Mouse (Mus musculus) testis, adult 2 months (tissue): ENCODE results near the gene Ctdnep1. TPM values are rescaled to one million over a fixed set of nuclear protein-coding genes. Genes with fewer than 3 reads are reported as not detected.

ENCODE experiments used
- H3K27ac ChIP-seq: fragments of 200-500 bp; 2 replicates; pipeline ENCODE4 v1.5.1; 2012; ENCODE audit warnings: low read depth, low read length; ENCODE audit not compliant: control insufficient read depth, insufficient read depth
- H3K27me3 ChIP-seq: fragments of 200-500 bp; 2 replicates; pipeline ENCODE4 v1.6.1; 2012; ENCODE audit warnings: mild to moderate bottlenecking, low read length, moderate library complexity; ENCODE audit not compliant: control insufficient read depth, insufficient read depth
- H3K36me3 ChIP-seq: fragments of 200-500 bp; 2 replicates; pipeline ENCODE4 v1.6.1; 2012; ENCODE audit warnings: mild to moderate bottlenecking, low read length; ENCODE audit not compliant: control insufficient read depth, insufficient read depth
- H3K4me1 ChIP-seq: fragments of 200-500 bp; 2 replicates; pipeline ENCODE4 v1.6.1; 2012; ENCODE audit warnings: low read length; ENCODE audit not compliant: control insufficient read depth, insufficient read depth
- H3K4me3 ChIP-seq: fragments of 200-500 bp; 2 replicates; pipeline ENCODE4 v1.5.1; 2012; ENCODE audit warnings: low read depth, mild to moderate bottlenecking, low read length, moderate library complexity, mixed read lengths; ENCODE audit not compliant: control insufficient read depth
- CTCF ChIP-seq: fragments of 200-500 bp; IDR thresholded peaks from 2 replicates; pipeline ENCODE4 v1.5.1; 2012; ENCODE audit warnings: low read depth, mild to moderate bottlenecking, inconsistent platforms, low read length, moderate library complexity; ENCODE audit not compliant: control insufficient read depth, insufficient read depth, insufficient replicate concordance
- POLR2A ChIP-seq: fragments of 200-500 bp; IDR thresholded peaks from 2 replicates; pipeline ENCODE4 v1.6.1; 2012; ENCODE audit warnings: low read depth, mild to moderate bottlenecking, inconsistent platforms, low read length, moderate library complexity; ENCODE audit not compliant: control insufficient read depth
- polyA plus RNA-seq: library from polyadenylated mRNA; depleted of rRNA; stranded (reverse); fragments of >200 nt; gene quantifications from 2 replicates; pipeline ENCODE4 v1.2.3, GENCODE M21; 2012; rRNA removed

Ctdnep1 gene
- polyA plus RNA-seq, 1 experiment, result 137 TPM

DNA sequence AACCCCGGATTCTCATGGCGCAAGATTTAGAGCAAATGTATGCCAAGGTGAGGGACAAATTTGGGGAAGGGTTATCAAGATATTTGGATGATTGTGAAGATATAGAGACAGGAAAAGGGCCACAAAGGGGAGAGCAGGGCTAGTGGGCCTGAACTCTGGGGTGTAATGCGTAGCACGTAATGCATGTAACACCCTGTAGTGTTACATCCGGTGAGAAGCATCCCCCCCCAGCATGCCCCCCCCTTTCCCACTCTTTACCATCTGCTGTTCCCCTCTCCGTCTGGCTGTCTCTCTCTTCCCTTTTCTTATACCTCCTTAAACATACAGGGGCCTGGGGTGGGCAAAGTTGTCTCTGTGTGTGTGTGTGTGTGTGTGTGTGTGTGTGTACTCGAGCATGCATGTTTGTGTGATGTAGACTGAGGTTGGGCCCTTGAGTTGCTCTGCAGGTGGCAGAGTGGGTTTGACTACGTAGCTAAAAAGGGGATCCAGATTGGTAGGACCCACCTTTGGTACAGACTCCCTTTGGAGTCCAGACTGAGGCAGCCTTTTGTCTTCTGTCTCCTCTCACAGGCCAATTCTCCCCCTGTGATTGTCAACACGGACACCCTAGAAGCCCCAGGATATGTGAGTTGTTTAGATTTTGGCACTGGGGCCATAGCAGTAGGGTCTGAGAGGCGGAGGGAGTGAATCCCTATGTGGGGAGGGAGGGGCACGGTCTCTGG is 49.0 kb downstream of the Ctdnep1 start:
- no peak overlapping the region for H3K4me3 ChIP-seq
- no peaks in the 10 kb centered on the region for H3K27me3 ChIP-seq
- no peaks in the 10 kb centered on the region for H3K36me3 ChIP-seq
- no peak overlapping the region for H3K27ac ChIP-seq
- TF ChIP-seq CTCF (no peak), POLR2A (no peak)
- H3K4me1 ChIP-seq, result peaks cover 35% of the 10 kb centered on the region

DNA sequence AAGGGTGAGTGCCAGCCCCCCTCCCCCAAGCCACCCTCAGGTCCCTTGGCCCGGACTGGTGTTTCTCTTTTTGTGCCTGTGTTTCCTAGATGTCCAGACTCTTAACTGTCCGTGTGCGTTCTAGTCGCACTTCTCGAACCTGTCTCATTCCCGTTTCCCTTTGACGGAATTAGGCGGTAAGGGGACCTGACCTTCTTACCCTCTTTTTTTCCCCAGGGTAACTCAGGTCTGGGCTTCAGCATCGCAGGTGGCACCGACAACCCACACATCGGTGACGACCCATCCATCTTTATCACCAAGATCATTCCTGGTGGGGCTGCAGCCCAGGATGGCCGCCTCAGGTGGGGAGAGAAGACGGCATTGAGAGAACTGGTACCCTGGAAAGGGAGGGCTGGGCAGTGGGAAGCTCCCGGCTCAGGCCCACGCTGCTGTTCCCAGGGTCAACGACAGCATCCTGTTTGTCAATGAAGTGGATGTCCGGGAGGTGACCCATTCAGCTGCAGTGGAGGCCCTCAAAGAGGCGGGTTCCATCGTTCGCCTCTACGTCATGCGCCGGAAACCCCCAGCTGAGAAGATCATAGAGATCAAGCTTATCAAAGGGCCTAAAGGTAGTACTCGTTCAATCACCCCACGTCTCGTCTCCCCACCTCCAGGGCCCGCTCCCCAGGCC is 49.8 kb downstream of the Ctdnep1 start:
- Histone ChIP-seq H3K4me3 (no peak overlapping the region), H3K27ac (no peak overlapping the region)

DNA sequence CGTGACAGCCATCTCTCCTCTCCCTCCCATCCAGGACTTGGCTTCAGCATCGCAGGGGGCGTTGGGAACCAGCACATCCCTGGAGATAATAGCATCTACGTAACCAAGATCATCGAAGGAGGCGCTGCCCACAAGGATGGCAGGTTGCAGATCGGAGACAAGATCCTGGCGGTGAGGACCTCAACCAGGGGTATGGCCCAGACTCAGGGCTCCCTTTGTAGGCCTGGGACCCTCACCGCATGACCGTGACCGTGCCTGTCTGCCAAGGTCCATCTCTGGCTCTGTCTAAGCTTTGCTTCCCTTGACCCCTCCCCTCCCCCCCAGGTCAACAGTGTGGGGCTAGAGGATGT is 50.3 kb downstream of the Ctdnep1 start:
- H3K27ac ChIP-seq, result no peak overlapping the region
- H3K4me1 ChIP-seq, result peaks cover 32% of the 10 kb centered on the region
- no peaks in the 10 kb centered on the region for H3K36me3 ChIP-seq
- TF ChIP-seq POLR2A (no peak), CTCF (no peak)
- no peaks in the 10 kb centered on the region for H3K27me3 ChIP-seq
- H3K4me3 ChIP-seq, result no peak overlapping the region

More for the DNA sequence above, 49.8 kb downstream of the Ctdnep1 start:
- no peaks in the 10 kb centered on the region for H3K36me3 ChIP-seq
- TF ChIP-seq CTCF, result no peak
- TF ChIP-seq POLR2A, result no peak
- H3K27me3 ChIP-seq, result no peaks in the 10 kb centered on the region
- H3K4me1 ChIP-seq, result peaks cover 35% of the 10 kb centered on the region

DNA sequence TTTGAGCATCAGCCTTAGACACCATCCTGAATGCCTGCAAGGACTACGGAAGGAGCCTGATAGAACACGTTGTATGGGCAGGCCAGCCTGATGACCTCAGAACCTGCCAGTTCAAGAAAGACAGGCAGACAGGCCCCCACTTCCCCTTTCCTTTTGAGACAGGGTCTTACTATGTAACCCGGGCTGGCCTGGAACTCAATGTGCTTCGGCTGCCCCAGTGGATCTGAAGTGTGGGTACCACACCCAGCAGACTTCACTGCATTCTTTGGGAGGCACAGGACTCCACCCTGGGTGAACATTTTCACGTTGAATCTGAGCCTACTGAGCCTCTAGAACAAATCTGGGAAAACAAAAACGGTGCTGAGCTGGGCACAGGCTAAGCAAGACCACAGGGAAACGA is 57.2 kb downstream of the Ctdnep1 start:
- H3K4me3 ChIP-seq, result no peak overlapping the region
- H3K27me3 ChIP-seq, result no peaks in the 10 kb centered on the region
- H3K4me1 ChIP-seq, result peaks cover 8% of the 10 kb centered on the region
- no peak for TF ChIP-seq POLR2A
- no peaks in the 10 kb centered on the region for H3K36me3 ChIP-seq
- no peak overlapping the region for H3K27ac ChIP-seq

DNA sequence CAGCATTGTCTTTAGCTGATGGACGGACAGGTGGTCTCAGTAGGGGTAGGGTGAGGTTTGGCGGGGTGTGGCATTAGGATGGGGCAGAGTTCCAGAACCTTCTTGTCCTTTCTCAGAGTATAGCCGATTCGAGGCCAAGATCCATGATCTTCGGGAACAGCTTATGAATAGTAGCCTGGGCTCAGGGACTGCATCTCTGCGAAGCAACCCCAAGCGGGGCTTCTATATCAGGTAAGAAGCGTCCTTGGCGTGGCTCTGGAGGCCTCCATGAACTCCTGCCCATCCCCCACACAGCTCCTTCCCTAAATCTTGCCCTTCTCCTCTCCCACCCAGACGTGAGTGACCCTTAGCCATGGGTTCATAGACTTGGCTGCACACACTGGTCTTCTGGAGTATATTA is 58.7 kb downstream of the Ctdnep1 start:
- no peak overlapping the region for H3K4me3 ChIP-seq
- no peak overlapping the region for H3K27ac ChIP-seq
- H3K27me3 ChIP-seq, result no peaks in the 10 kb centered on the region
- TF ChIP-seq CTCF (no peak), POLR2A (no peak)
- peaks cover 8% of the 10 kb centered on the region for H3K4me1 ChIP-seq
- no peaks in the 10 kb centered on the region for H3K36me3 ChIP-seq

DNA sequence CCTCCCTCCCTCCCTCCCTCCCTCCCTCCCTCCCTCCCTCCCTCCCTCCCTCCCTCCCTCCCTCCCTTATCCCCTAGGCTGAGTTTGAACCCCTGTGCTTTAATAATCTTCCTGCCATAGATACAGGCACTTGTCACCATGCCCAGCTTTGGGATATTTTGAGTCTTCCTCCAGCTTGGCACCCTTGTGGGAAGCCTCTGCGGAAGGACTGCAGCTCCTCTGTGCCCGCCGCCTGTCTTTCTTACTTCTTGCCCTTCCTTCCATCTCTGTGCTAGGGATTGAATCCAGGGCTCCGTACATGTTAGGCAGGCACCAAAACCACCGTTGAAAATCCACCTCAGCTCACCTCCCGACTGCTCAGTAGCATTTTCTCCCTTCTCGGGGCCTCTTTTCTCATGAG is 59.2 kb downstream of the Ctdnep1 start:
- peaks cover 8% of the 10 kb centered on the region for H3K4me1 ChIP-seq
- H3K27me3 ChIP-seq, result no peaks in the 10 kb centered on the region
- H3K4me3 ChIP-seq, result no peak overlapping the region
- no peak for TF ChIP-seq CTCF
- TF ChIP-seq POLR2A, result no peak
- H3K27ac ChIP-seq, result no peak overlapping the region
- H3K36me3 ChIP-seq, result no peaks in the 10 kb centered on the region

Other genes starting within 250 kb of the Ctdnep1 start
- 54.7 and 75.8 TPM in 2 replicates for gene Polr2a, start 222.5 kb upstream of the Ctdnep1 start, polyA plus RNA-seq
- gene Slc35g3, start 219.2 kb upstream of the Ctdnep1 start, polyA plus RNA-seq, result 210 and 236 TPM in 2 replicates
- gene Zbtb4, start 215.2 kb upstream of the Ctdnep1 start, polyA plus RNA-seq, result 5.1 and 6.0 TPM in 2 replicates
- gene Chrnb1, start 185.2 kb upstream of the Ctdnep1 start, polyA plus RNA-seq, result 0.79 and 1.2 TPM in 2 replicates
- gene Fgf11, start 179.3 kb upstream of the Ctdnep1 start, polyA plus RNA-seq, result 2.7 and 3.2 TPM in 2 replicates
- gene Tmem102, start 175.5 kb upstream of the Ctdnep1 start, polyA plus RNA-seq, result 0.52 and 0.79 TPM in 2 replicates
- 136 and 193 TPM in 2 replicates for gene Gm39566, start 165.9 kb upstream of the Ctdnep1 start, polyA plus RNA-seq
- gene Spem2, start 162.7 kb upstream of the Ctdnep1 start, polyA plus RNA-seq, result 758 and 858 TPM in 2 replicates
- gene Spem1, start 159.0 kb upstream of the Ctdnep1 start, polyA plus RNA-seq, result 1,704 and 1,758 TPM in 2 replicates
- gene Nlgn2, start 143.4 kb upstream of the Ctdnep1 start, polyA plus RNA-seq, result 2.4 and 2.7 TPM in 2 replicates
- gene Tmem256, start 142.6 kb upstream of the Ctdnep1 start, polyA plus RNA-seq, result 21.9 and 22.7 TPM in 2 replicates
- gene Plscr3, start 134.8 kb upstream of the Ctdnep1 start, polyA plus RNA-seq, result 6.5 and 8.5 TPM in 2 replicates
- gene Tnk1, start 122.4 kb upstream of the Ctdnep1 start, polyA plus RNA-seq, result 1.6 and 1.9 TPM in 2 replicates
- 20.8 and 27.5 TPM in 2 replicates for gene Tmem95, start 103.1 kb upstream of the Ctdnep1 start, polyA plus RNA-seq
- 0.47 and 0.69 TPM in 2 replicates for gene Kctd11, start 99.8 kb upstream of the Ctdnep1 start, polyA plus RNA-seq
- 4.0 and 4.9 TPM in 2 replicates for gene Acap1, start 85.6 kb upstream of the Ctdnep1 start, polyA plus RNA-seq
- gene 2810408A11Rik, start 80.2 kb upstream of the Ctdnep1 start, polyA plus RNA-seq, result 124 and 125 TPM in 2 replicates
- 57.7 and 61.1 TPM in 2 replicates for gene Neurl4, start 80.1 kb upstream of the Ctdnep1 start, polyA plus RNA-seq
- gene Gps2, start 67.3 kb upstream of the Ctdnep1 start, polyA plus RNA-seq, result 290 and 295 TPM in 2 replicates
- 621 and 702 TPM in 2 replicates for gene Eif5a, start 59.2 kb upstream of the Ctdnep1 start, polyA plus RNA-seq
- gene Ybx2, start 45.4 kb upstream of the Ctdnep1 start, polyA plus RNA-seq, result 3,709 and 3,883 TPM in 2 replicates
- gene Slc2a4, start 33.0 kb upstream of the Ctdnep1 start, polyA plus RNA-seq, result 1.9 and 3.6 TPM in 2 replicates
- 3.0 and 4.9 TPM in 2 replicates for gene Cldn7, start 16.4 kb upstream of the Ctdnep1 start, polyA plus RNA-seq
- 225 and 226 TPM in 2 replicates for gene Elp5, start 1.4 kb downstream of the Ctdnep1 start, polyA plus RNA-seq
- 659 and 826 TPM in 2 replicates for gene Gabarap, start 10.0 kb downstream of the Ctdnep1 start, polyA plus RNA-seq
- gene Phf23, start 14.6 kb downstream of the Ctdnep1 start, polyA plus RNA-seq, result 19.0 and 21.2 TPM in 2 replicates
- gene Dvl2, start 19.4 kb downstream of the Ctdnep1 start, polyA plus RNA-seq, result 15.2 and 16.4 TPM in 2 replicates
- 20.6 and 20.9 TPM in 2 replicates for gene Acadvl, start 34.3 kb downstream of the Ctdnep1 start, polyA plus RNA-seq
- 5.6 and 6.5 TPM in 2 replicates for gene Dlg4, start 35.8 kb downstream of the Ctdnep1 start, polyA plus RNA-seq
- 1.00 and 1.4 TPM in 2 replicates for gene Asgr1, start 72.9 kb downstream of the Ctdnep1 start, polyA plus RNA-seq
- 0.18 and 0.58 TPM in 2 replicates for gene Asgr2, start 111.5 kb downstream of the Ctdnep1 start, polyA plus RNA-seq
- gene Mgl2, start 149.2 kb downstream of the Ctdnep1 start, polyA plus RNA-seq, result 0.91 and 1.4 TPM in 2 replicates
- gene Clec10a, start 175.0 kb downstream of the Ctdnep1 start, polyA plus RNA-seq, result 1.7 and 2.0 TPM in 2 replicates
- 2.3 and 3.0 TPM in 2 replicates for gene Slc16a11, start 231.6 kb downstream of the Ctdnep1 start, polyA plus RNA-seq
- 2.2 and 3.3 TPM in 2 replicates for gene Slc16a13, start 239.9 kb downstream of the Ctdnep1 start, polyA plus RNA-seq
- 1.9 and 2.3 TPM in 2 replicates for gene Bcl6b, start 248.6 kb downstream of the Ctdnep1 start, polyA plus RNA-seq